Mouse (Mus musculus) cerebellum, adult 9-10 months (tissue): Measurements from ENCODE around the gene Dgke.
"Not testable (repeated sequence)": the region's sequence is repeated elsewhere in the genome, so short reads cannot be mapped to it uniquely, and the experiment has no call there.

ENCODE experiments used
- DNase-seq: peaks from one replicate; pipeline ENCODE4 v3.0.0; 2022

Gene Dgke

GRCm38 (mm10) chr11:89066750-89067149, at the start of gene Dgke:
Gene Dgke (minus strand): TSS chr11:89066850.
- DNase-seq = no peak

DNA sequence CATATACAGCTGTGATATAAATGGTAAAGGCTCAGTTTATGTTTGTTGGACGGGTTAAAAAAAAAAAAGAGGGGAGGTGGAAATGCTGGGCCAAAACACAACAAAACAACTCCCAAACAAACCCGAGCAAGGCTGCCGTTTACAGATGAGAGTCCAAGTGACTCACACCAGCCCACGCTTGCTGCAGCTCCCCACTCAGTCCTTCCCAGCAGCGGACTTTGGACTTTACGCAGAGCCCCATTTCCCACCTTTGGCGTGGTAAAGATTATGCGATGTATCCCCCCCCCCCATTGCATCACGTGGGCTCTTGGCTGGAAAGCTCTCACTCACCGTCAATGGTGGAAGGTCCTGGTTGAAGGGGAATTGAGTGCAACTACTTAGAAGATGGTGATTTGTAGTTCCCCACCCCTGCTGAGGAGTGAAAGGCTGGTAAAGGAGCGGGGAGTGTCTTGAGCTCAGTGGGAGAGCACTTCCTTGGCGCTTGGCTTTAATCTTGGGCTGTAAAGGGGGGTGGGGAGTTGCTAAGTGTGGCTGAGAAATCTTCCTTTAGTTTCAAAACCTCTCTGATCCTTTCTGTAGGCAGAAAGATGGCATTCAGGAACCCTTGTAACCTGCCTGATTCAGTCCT, 40.6 kb upstream of the Dgke start:
- no peak for DNase-seq

DNA sequence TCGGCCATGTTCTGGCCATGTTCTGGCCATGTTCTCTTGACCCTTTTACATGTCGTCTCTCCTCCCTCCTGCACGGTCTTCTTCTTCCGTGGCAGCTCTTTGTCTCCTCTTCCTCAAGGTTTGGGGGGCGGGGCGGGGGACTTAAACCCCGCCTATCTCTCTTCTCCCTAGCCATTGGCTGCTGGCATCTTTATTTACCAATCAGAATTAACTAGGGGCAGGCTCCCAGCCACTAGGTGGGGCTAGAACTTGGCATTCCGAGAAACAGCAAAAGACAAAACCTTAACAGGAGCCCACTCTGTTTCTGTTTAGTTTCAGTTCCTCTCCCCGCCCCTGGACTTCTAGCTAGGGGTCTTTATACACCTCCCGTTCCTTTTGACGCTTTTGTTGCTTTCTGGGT, 39.2 kb upstream of the Dgke start:
- DNase-seq = no peak

GRCm38 (mm10) chr11:89105211-89105610, 38.6 kb upstream of the Dgke start:
- DNase-seq = no peak

- no peak for DNase-seq
Observed at GRCm38 (mm10) chr11:89103166-89103565, 36.5 kb upstream of the Dgke start.

DNA sequence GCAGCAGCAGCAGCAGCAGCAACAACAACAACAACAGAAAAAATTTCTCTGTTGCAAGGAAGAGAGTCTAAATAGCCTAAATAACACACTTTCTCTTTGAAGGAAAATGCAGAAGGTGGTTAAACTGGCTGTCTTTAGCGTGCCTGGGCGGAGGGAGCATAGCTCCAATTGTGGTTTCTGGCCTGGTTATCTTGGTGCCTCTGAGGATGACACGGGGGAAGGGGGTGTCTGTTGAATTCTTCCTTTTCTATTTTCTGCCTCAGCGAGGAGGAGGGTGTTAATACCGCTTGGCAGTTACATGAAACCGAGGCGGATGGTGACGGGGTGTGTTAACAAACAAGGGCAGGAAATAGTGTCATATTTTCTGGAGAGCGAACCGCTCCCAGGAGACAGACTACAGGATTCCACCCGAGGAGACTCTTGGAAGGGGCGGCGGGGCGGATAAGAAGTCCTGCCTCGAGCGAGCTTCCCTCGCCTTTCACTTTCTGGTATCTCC, 34.2 kb upstream of the Dgke start:
- no peak for DNase-seq

GRCm38 (mm10) chr11:89100403-89100802, 33.8 kb upstream of the Dgke start:
- peak; percentile 86 for DNase-seq

DNA sequence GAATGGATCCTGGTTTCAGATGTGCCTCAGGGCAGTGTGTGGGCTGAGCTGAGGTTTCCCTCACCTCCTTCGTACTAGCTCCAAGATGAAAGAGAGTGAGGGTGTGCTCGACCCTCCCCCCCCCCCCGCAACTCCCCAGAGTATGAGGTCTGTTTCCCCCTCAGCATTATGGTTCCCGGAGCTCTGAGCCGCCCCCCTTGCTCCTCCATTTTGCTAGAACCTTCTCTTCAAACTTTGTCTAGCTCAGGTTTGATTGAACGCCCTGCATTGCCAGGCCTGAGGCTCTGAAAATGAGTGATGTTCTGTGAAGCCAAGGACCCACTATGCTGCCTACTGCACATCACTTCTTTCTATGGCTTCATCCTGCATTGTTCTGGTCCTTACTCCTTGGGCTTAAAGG, 32.3 kb upstream of the Dgke start:
- no peak for DNase-seq

DNA sequence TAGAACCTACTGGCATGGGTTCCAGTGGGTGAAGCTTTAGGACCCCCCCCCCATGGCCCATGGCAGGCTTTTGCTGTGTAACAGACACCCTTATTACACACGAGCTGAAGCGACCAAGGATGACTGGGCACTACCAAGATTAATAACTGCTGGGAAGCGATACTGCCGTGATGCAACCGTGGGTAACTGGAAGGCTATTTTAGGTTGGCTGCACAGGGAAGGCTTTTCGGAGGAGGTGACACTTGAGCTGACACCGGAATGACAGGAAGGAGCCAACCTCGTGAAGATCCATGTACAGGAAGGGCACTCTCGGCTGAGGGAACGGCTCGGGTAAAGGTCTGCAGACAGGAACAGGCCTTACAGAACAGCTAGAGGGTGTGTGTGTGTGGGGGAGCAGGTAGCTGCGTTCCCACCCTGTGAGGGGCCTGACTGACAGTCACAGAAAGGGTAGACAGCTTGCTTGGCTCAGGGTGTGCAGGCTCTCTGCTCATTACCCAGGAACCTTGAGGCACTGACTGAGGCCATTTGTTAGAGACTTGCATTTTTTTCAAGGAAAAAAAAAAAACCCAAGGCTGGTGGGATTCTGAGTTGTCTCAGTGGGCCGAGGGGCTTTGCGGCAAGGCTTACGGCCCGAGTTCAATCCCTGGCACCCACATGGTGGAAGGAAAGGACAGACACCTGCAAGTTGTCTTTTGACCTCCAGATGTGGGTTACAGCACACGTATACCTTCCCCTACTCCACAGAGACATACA, 31.6 kb upstream of the Dgke start:
- no peak for DNase-seq

- DNase-seq = not testable (repeated sequence)
Observed at GRCm38 (mm10) chr11:89097292-89097691, 30.6 kb upstream of the Dgke start.

DNA sequence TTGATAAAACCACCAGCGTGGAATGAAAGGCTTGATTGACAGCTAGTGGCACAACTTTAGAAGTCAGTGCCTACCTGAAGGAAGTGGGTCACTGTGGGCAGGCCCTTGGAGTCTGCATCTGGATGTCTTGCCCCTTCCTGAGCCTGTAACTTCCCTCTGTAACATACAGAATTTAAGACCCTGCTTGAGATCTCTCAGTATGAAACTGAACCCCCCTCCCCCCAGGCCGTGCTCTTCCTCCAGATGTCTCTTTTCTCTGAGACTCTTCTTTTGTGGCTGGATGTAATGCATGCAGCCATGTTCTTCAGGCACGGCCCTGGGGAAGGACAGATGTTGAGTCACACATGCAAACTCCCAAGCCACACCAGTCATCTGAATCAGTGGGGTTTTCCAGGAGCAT, 28.7 kb upstream of the Dgke start:
- no peak for DNase-seq

GRCm38 (mm10) chr11:89092714-89093113, 26.1 kb upstream of the Dgke start:
- DNase-seq = no peak

DNA sequence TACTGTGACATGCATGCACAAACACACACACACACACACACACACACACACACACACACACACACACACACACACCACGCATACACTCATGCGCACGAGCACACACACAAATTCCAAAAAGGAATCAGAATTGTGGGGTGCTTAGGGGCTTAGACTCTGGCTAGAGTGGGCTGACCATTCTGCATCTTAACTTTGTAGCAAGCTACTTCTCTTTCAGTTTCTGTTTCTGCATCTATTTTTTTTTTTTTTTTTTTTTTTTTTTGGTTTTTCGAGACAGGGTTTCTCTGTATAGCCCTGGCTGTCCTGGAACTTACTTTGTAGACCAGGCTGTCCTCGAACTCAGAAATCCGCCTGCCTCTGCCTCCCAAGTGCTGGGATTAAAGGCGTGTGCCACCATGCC, 23.7 kb upstream of the Dgke start:
- not testable (repeated sequence) for DNase-seq

DNA sequence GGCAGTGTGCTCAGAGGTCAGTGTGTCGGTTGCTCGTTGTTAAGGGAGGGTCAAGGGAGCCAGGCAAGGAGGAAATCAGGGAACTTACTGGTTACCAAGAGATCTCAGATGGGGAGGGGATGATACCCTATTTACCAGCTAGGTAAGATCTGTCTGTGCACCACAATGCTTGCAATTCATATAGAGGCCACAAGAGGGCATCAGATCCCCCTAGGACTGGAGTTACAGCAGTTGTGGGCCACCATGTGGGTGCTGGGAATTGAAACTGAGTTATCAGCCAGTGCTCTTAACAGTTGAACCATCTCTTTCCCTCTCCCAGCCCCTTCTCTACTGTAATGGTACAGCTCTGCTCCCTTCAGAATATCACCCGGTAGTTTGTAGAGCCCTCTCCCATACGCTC, 22.1 kb upstream of the Dgke start:
- DNase-seq = no peak

DNA sequence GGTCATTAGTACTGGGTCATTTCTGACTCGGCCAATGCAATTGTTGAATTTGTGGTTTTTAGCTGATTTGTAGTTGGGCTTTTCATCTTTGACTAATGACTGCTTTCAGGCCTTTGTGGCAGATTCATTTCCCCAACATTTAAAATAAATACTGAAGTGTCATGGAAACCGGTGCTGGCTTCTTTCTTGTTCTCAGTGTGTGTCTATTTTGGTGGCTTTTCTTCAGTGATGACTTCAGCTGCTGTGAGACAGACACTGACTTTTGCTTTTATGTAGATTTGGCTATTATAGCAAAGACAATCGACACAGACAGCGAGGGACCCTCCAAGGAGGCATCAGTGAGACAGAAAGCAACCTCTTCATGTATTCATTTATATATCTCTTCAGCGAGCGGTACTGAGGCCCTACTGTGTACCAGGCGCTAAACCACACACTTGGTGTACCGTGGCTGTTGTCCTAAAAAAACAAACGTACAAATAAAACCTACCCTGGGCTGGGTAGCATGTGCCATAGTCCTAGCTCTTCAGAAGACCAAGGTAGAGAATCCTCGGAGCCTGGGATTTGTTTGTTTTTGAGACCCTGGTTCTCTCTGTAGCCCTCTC, 19.7 kb upstream of the Dgke start:
- DNase-seq = no peak

- no peak for DNase-seq
Observed at GRCm38 (mm10) chr11:89084601-89085000, 18.0 kb upstream of the Dgke start.

DNA sequence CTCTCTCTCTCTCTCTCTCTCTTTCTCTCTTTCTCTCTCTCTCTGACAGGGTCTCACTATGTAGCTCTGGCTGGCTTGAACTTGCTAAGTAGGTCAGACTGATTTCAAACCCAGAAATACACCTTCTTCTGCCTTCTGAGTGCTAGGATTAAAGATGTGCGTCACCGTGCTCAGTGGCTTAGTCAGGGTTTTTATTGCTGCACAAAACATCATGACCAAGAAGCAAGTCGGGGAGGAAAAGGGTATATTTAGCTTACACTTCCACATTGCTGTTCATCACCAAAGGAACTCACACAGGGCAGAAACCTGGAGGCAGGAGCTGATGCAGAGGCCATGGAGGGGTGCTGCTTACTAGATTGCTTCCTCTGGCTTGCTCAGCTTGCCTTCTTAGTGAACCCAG, 16.0 kb upstream of the Dgke start:
- not testable (repeated sequence) for DNase-seq

DNA sequence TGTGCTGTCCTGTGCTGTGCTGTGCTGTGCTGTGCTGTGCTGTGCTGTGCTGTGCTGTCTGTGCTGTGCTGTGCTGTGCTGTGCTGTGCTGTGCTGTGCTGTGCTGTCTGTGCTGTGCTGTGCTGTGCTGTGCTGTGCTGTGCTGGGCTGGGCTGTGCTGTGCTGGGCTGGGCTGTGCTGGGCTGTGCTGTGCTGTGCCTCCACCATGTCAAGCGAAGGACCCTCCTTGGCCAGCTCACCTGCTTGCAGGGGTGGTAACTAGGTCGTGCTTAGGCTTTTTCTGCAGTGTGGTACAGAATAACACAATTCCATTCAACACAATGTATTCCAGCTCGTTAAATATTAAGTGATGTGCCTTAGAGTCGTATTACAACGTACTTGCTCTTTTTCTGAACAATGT, 15.3 kb upstream of the Dgke start:
- not testable (repeated sequence) for DNase-seq

GRCm38 (mm10) chr11:89078996-89079680, 12.5 kb upstream of the Dgke start:
- peak; percentile 95 for DNase-seq

DNA sequence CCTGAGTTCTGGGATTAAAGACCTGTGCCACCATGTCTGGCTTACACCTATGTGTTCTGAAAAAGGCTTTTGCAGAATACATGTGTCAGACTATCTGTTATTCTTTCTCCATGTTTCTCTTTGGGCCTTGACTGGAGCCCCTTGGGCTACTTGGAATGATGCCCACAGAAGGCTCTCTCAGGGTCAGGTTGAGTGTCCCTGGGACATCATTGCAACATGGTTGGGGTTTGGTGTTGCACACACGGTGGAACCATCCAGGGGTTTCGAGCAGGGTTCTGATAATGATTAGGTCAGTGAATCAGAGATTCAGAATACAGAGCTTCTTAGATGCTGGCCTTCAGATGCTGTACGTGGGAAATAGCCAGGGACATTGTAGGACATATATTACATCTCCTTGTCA, 11.7 kb upstream of the Dgke start:
- DNase-seq = no peak

DNA sequence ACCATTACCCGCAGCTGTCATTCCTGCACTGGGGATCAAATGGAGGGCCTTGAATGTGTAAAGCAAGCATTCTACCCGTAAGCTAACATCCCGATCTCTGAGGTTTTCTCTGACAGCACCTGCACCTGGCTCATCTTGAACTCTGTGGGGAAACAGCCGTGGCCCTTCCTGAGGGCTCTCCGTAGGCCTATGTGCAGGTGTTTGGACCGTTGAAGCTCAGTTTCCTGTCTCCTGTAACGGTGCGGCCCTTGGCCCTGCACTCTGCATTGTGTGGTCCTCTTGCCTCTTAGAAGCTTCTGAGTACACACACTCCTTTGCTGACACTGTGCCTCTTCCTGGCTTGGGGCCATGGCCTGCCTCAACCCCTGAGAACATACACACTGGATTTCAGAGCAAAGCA, 11.0 kb upstream of the Dgke start:
- DNase-seq = no peak

DNA sequence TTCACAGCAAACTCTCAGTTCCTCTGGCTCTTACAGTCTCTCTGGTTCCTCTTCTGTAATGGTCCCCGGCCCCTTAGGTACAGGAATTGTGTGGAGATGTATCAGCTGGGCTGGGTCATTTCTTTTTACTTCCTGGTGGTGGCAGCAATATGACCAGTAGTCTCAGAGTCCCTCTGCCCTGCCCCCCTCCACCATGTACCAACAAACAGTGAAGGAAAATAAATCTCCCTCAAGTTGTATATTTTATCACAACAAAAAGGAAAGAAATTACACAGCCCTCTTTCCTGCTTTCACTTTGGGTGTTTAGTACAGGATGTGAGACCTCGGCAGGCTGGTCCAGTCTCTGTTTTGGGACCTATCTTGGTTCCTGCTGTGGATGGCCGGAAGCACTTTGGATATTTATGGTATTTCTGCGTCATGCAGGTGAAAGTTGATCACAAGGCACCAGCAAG, 9.7 kb upstream of the Dgke start:
- DNase-seq = no peak

- DNase-seq = no peak
Observed at GRCm38 (mm10) chr11:89074783-89075413, 8.2 kb upstream of the Dgke start.
